Mouse (Mus musculus) layer of hippocampus, postnatal 25 days (tissue): ENCODE results near the gene Zfp184. TPM values are rescaled to one million over a fixed set of nuclear protein-coding genes. Genes with fewer than 3 reads are reported as not detected.

Source experiments
- DNase-seq, 2 experiments: peaks; one replicate each; pipeline ENCODE4 v3.0.0; 2022; ENCODE audit warnings: mixed read lengths in 2 of 2, low spot score in 1 of 2; ENCODE audit errors: extremely low spot score in 1 of 2
- total RNA-seq, 2 experiments: library from RNA; stranded (reverse); gene quantifications; 2 replicates each; pipeline ENCODE4 v1.2.3; 2021

The Zfp184 gene
- total RNA-seq, 2 experiments from 2014 or later, result 2.9 to 4.2 TPM

GRCm38 (mm10) chr13:21919836-21920431 lies 25.0 kb upstream of the Zfp184 start:
- DNase-seq, result no peak

DNA sequence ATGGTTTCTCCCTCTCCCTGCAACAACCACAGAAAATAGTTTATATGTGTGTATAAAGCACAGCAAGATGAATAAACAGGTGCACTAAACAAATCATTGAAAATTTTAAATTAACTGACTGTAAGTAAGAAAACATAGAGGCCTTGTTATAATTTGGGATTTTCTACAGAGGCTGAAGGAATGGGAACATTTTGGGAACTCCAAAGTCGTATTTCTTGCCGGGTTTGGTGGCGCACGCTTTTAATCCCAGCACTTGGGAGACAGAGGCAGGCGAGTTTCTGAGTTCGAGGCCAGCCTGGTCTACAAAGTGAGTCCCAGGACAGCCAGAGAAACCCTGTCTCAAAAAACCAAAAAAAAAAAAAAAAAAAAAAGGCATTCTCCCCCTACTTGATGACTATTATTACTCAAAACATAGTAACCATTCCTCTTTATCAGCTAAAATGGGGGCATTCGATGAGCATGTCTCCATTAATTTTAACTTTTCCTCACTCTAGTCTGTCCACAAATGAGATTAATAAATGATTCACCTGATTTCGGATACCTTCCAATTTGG lies 24.1 kb upstream of the Zfp184 start:
- DNase-seq, result no peak

DNA sequence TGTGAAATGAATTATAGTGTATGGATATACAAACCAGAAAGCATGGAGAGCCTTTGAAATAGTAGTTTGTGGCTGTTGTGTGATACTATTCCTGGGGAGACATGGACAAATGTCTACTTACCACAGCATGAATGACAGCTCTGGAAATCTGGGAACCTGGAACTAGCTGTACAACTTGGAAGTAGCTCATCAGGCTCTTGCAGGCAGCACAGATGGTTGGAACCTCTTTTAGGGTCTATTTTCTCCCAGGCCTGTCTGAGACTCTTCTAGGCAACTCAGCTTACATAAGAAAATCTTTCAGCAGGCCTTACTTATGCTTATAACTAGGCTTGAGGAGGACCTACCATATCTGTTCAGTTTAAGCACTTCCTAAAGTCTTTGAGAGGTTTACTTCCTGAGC lies 21.5 kb upstream of the Zfp184 start:
- no peak for DNase-seq

DNA sequence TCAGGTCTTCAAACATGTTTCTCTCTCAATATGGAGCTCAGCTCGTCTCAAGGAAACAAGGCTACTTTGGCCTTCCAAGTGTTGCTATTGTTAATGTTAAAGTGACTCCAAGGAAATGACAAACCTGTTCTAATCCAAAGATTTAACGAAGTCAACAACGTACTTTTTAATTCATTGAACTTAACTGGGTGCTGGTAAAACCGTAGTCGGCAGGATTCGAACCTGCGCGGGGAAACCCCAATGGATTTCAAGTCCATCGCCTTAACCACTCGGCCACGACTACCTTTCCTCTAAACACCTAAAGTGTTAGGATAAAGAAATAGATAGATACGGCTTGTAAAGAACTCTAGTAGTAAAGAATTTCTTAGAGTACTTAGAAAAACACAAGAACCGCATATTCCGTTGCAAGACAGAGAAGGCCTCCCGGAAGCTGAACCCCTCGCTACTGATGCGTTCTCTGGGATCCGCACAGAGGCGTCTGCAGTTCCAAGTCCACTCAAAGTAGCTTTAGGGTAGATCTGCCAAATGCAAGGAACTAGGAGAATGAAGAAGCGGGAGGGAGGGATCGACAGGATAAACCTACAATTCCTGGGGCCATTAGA lies 20.1 kb upstream of the Zfp184 start:
- DNase-seq, result no peak

GRCm38 (mm10) chr13:21930981-21931380 lies 13.9 kb upstream of the Zfp184 start:
- DNase-seq, result no peak

GRCm38 (mm10) chr13:21931740-21932139 lies 13.2 kb upstream of the Zfp184 start:
- DNase-seq, result no peak

- peak in 1 of 2 experiments; percentile 20 for DNase-seq
Observed at GRCm38 (mm10) chr13:21933626-21934548, 11.0 kb upstream of the Zfp184 start.

DNA sequence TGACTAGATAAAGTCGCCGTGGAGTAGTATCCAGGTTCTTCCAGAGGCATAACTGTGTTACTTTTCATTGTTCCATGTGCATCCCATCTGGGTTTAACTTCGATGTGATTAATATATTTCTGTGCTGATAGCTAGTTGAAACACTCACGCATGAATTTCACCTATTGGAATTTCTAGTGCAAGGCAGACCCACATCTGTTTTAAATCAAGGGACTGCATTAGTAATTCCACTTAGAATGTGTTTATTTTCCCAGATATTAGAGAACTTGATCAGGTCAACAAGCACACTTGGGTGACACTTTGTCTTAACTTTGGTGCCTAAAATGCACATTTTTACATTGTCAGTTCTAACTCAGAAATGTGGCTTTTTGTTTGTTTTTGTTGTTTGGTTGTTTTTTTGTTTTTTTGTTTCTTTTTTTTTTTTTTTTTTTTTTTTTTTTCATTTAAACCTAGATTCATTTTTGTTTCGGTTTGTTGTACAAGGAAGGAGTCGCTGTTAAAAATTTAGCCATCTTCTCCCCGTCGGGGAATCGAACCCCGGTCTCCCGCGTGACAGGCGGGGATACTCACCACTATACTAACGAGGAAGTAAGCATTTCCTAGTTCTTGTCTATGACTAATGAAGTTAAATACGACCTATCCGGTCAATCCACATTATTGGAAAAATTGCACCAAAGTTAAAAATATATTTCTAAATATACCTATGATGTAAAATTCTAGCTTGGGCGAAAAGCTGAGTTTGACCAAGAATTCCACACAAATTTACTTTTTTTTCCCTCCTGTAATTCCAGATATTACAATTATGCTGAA lies 9.7 kb upstream of the Zfp184 start:
- DNase-seq, result peak; percentile 36 to 72

GRCm38 (mm10) chr13:21935833-21936232 lies 9.1 kb upstream of the Zfp184 start:
- no peak for DNase-seq

GRCm38 (mm10) chr13:21936968-21937367 lies 7.9 kb upstream of the Zfp184 start:
- DNase-seq, result peak in 1 of 2 experiments; percentile 57

- DNase-seq, result peak; percentile 83 to 97
Observed at GRCm38 (mm10) chr13:21940213-21940612, 4.7 kb upstream of the Zfp184 start.

DNA sequence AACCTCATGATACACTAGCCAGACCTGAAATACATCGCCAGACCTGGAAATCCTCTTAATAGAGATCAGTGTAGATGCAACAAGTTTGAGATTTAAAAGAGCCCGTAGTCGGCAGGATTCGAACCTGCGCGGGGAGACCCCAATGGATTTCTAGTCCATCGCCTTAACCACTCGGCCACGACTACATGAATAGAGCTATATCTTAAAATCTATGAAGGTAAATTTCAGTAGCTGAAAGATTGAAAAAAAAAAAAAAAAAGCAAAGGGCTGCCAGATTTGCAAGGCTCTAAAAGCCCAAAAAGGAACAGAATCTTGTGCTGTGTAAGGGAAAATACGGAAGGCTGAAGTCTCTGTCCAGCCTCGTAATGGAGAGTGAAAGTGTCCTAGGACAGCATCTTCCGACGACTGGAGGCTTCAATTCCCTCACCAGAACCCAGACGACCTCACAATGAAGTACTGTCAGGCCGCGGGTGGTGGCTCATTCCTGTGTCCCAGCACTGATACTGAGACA lies 4.0 kb upstream of the Zfp184 start:
- DNase-seq, result peak; percentile 65 to 84

GRCm38 (mm10) chr13:21943644-21944043 lies 1.2 kb upstream of the Zfp184 start:
- DNase-seq, result no peak

DNA sequence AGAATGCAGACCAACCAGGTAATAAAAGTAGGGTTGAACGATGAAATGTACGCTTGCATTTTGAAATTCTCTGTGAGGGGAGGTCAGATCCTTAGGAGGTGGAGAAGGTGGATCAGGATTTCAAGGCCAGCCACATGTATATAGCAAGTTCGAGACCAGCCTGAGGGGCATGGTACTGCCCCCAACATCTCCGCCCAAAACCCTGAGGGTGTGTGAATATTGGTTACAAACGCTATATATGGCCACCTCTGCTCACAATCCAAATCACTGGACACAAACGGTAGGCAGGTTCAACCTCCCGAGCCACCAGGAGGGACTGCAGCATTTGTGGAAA lies 335 bp upstream of the Zfp184 start:
- DNase-seq, result peak in 1 of 2 experiments; percentile 77

DNA sequence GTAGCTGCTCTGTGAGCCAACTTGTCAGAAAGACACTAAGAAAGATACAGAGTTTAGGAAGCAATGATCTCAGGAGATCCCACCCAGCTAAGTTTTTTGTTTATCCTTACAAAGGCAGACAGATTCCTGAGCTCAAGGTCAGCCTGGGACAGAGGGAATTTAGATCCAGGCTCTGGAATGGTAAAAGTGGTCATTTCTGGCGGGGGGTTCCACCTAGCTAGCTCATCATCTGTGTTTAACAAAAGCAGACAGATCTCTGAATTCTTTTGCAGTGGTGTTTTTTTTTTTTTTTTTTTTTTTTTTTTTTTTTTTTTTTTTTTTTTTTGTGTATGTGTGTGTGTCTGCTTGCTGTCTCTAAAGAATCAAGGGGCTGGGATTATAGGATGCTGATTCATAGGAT lies 24.4 kb downstream of the Zfp184 start:
- DNase-seq, result no peak

GRCm38 (mm10) chr13:21969816-21970215 lies 24.9 kb downstream of the Zfp184 start:
- DNase-seq, result no peak

DNA sequence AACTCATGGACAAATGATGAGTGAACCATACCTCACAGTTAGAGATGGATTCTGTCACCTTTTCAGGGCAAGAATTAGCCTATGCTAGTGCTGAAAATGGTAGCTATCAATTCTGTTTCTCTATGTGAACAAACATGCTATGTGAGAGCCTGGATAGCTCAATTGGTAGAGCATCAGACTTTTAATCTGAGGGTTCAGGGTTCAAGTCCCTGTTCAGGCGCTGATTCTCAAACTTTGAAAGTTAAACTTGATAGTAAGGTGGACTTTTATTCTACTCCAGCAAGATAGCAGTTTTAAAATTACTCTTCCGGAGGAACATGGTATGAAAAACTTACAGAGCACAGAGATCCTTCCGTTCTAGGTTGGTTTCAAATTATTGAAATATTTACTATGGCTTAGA lies 26.7 kb downstream of the Zfp184 start:
- DNase-seq, result no peak

DNA sequence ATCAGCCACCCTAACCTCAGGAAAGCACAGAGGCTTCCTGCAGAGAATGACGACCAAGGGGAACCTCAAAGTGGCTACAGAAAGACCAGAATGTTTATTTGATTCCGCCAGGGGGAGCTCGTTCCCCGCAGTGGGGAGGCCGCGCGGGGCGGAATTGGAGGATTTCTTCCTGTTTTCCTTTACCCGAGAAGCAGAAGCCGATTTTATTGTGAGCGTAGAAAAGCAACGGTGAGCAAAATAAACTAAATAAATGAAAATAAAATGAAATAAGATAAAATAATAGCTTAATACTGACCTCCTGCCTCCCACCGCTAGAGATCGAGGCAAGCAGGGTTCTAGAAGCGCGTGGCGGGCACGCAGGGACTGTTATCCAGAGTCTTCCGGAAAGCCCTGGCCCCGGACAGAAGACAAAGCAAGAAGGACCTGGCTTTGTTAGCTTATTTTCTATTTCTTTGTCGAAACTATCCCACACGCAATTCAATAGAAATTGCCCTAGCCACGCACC lies 29.4 kb downstream of the Zfp184 start:
- peak; percentile 87 to 95 for DNase-seq

- peak; percentile 44 to 70 for DNase-seq
Observed at GRCm38 (mm10) chr13:21974726-21975473, 30.0 kb downstream of the Zfp184 start.
